Mouse (Mus musculus) thymus, postnatal 10 days (tissue): ENCODE results near the gene Cyth4.

Experiments
- DNase-seq, 2 experiments: peaks; one replicate each; pipeline ENCODE4 v3.0.0; 2021; ENCODE audit warnings: low spot score in 2 of 2

Cyth4 gene

DNA sequence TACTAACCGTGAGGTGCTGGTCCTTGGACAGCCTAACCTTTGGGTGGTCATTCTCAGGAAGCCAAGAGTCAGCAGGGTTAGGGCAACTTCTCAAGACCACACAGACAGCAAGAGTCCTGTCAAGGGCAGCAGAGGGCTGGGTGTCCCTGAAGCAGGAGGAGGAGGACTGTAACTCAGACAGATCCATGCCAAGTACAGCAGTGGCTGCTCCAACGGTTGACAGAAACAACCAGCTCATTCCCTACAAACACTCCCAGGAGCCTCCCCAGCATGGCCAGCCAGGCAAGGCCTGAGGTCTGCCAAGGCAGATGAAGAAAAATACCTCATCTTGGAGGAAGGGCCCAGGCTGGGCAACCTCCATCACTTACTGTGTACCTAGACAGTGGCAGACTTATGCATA, 20.1 kb downstream of the Cyth4 start:
- no peak for DNase-seq

DNA sequence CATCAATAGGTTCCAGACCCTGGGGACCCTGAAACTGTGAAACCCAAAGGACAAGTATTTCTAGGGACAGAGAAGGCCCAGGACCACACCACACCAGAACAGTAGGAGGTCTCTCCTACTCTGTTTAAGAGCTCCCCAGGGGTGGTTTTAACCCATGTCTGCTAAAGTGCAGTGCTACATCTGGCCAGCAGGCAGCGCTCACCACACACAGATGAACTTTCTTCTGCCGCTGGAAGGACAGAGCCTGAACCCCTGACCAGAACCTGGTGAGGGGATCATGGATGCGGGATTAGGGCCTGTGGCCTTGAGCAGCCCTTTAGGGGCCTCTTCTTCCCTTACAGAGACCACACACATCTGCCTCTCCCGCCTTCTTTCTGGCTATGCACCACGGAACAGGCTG, 26.6 kb downstream of the Cyth4 start:
- peak; percentile 53 to 76 for DNase-seq

- DNase-seq: no peak
These were observed 27.6 kb downstream of the Cyth4 start for GRCm38 (mm10) chr15:78624431-78624950.

DNA sequence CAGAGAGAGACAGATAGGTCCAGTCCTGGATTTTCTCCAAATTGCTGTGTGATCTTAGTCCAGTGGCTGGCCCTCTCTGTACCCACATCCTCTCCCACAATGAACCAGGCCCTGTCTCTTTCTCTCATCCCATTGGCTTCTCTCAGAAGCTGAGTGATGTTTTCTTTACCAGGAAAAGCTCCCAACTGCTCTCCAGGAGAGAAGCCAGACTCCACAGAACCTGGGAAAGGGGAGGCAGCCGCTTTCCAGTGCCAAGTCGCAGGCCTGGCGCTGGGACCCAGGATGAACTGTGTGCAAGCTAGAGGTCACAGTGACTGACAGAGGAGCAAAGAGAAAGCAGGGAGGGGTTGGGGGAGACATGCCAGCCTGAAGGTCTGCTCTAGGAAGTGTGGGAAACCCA, 28.1 kb downstream of the Cyth4 start:
- DNase-seq: no peak

GRCm38 (mm10) chr15:78626285-78626684, 29.4 kb downstream of the Cyth4 start:
- DNase-seq: no peak

DNA sequence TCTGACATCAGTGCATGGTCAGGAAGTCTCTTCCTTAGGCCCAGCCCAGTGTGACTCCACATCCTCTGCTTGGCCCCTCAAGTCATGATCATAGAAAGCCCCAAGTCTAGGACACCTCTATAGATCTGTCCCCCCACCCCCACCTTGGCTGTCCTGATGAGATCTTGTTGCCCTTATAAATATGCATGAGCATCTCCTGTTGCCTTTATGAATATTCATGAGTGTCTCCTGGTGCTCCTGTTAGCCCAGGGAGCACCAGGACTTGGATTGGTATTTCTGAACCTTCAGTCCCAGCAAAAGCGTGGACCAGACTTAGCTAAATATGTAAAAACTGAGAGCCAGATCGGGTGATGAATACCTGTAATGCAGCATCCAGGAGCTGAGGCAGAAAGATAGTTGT, 35.5 kb downstream of the Cyth4 start:
- no peak for DNase-seq

DNA sequence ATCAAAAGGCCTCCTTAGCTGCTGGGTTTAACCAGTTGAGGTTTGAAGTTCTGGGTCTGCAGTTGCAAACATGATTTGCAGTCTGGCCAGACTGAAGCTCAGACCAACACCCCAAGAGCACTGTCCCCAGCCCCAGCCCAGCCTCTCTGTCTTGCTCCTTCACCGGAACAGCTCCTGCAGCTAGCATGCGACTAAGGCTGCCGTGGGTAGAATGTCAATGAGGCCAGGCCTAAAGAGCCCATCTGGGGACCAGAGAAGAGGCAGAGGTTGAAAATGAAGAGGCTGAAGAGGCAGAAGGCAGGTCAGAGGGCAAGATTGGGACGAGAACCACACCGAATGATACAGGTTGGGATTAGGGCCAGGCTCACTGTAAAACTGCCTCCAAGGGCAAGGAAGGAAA, 36.6 kb downstream of the Cyth4 start:
- no peak for DNase-seq

DNA sequence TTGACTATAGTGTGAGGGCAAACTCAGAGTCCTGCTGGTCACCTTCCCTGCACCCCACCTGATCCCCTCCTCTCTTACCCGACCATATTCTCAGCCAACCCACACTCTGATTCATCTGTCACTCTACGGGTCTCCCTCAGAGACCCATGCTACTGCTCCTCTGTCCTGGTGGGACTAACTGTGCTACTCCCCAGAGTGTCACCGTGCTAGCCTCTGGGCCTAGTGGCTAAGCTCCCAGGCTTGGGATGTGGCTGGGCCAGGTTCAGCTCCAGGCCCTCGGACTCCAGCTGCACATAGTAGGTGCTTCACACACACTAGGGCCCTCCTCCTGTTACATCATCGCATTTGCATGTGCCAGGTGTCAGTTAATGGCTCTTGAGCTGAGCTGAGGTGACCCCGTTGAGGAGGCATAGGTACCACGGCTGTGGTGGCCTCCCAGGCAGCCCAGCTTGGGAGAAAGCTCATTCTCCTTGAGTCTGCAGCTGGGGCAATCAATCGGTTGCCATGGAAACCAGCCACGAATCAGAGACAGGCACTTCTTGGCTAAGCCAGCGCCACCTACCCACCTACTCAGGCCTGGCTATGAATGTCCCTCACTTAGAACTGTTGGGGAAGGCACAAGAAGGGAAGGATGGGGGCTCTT, 37.4 kb downstream of the Cyth4 start:
- peak; percentile 23 to 28 for DNase-seq

GRCm38 (mm10) chr15:78635231-78635630, 38.4 kb downstream of the Cyth4 start:
- DNase-seq: no peak

DNA sequence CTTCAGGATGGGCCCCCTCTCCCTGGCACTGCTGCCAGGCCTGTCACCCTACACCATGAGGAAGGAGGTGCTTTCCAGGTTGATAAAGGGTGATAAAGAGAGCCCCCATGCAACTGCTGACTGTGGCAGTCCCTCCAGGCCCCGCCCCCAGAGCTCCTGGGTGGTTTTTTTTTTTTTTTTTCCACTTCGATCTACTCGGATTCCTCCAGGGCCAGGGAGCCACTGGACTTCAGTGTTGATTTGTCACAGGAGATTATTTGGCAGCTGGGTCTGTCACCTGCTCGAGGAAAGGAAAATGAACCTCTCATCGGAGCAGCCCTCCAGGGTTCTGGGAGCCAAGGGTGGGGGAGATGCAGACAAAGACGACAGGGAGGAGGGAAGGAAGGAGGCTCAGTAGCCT, 46.8 kb downstream of the Cyth4 start:
- no peak for DNase-seq

GRCm38 (mm10) chr15:78644606-78645005, 47.8 kb downstream of the Cyth4 start:
- DNase-seq: no peak

GRCm38 (mm10) chr15:78647746-78648145, 50.9 kb downstream of the Cyth4 start:
- DNase-seq: no peak

GRCm38 (mm10) chr15:78651169-78651568, 54.3 kb downstream of the Cyth4 start:
- DNase-seq: no peak

DNA sequence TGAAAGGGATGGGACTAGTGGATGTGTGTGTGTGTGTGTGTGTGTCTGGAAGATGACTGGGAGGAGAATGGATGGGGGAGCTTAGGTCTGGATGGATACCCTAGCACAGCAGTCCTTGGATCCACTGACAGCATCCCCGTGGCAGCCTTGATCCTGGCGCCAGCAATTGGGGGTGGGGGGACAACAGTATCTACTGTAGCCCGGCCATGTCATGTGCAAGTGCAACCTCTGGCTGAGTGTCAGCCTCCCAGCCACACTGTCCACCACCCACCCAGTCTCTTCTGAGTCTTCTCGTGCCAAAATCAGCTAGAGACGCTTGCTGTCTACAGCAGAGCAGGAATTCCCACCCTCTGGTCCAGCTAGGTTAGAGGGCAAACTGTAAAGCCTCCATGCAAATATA, 67.4 kb downstream of the Cyth4 start:
- DNase-seq: no peak

GRCm38 (mm10) chr15:78669221-78669871, 72.5 kb downstream of the Cyth4 start:
- DNase-seq: no peak

DNA sequence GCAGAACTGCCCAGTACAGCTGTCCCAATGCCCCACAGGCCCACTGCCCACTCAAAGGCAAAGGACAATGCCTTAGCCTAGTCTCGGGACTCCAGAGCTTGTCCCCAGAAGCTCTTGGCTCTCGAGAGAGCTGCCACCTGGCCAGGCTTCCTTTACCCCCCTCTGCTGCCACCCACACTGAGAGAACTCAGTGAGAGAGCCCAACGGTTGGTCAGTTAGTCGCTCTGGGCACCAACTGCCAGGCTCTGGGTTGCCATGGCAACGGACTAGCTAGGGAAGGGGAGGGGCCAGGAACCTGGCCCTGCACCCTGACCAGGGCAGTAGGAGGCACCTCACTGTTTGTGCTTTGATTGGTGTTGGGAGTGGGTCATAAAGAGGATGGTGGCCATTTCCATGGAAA, 73.5 kb downstream of the Cyth4 start:
- DNase-seq: no peak
